Mouse (Mus musculus) limb, embryonic 11.5 days (tissue): ENCODE results near the gene Pitpnm2. TPM values are rescaled to one million over a fixed set of nuclear protein-coding genes. Genes with fewer than 3 reads are reported as not detected.

Source experiments
- ATAC-seq: fragments of 200-750 bp; cut with Nextera tagmentation; 2 replicates; pipeline ENCODE4 v1.8.0; 2017; ENCODE audit warnings: low read depth; ENCODE audit not compliant: insufficient number of reproducible peaks, low FRiP score, low TSS enrichment
- DNase-seq: peaks from one replicate; pipeline ENCODE4 v3.0.0-alpha.2; 2015; ENCODE audit warnings: low spot score
- H3K27ac ChIP-seq: fragments of 300-500 bp; sonication (generic); replicated peaks from 2 replicates; pipeline ENCODE4 v1.5.1; 2014; ENCODE audit warnings: low read depth, mild to moderate bottlenecking, low read length
- H3K27me3 ChIP-seq: fragments of 300-500 bp; sonication (generic); 2 replicates; pipeline ENCODE4 v1.6.1; 2014; ENCODE audit warnings: mild to moderate bottlenecking, low read length, mixed read lengths; ENCODE audit not compliant: control insufficient read depth, insufficient read depth
- H3K36me3 ChIP-seq: fragments of 300-500 bp; sonication (generic); 2 replicates; pipeline ENCODE4 v1.6.1; 2014; ENCODE audit warnings: mild to moderate bottlenecking, low read length, moderate library complexity, mixed read lengths; ENCODE audit not compliant: control insufficient read depth, insufficient read depth
- H3K4me1 ChIP-seq: fragments of 300-500 bp; sonication (generic); 2 replicates; pipeline ENCODE4 v1.6.1; 2014; ENCODE audit warnings: low read length, mixed read lengths; ENCODE audit not compliant: control insufficient read depth, insufficient read depth
- H3K4me2 ChIP-seq: fragments of 300-500 bp; sonication (generic); 2 replicates; pipeline ENCODE4 v1.6.1; 2014; ENCODE audit warnings: low read depth, mild to moderate bottlenecking, moderate library complexity; ENCODE audit not compliant: severe bottlenecking
- H3K4me3 ChIP-seq: fragments of 300-500 bp; sonication (generic); 2 replicates; pipeline ENCODE4 v1.5.1; 2014; ENCODE audit warnings: low read depth, low read length
- H3K9ac ChIP-seq: fragments of 300-500 bp; sonication (generic); 2 replicates; pipeline ENCODE4 v1.6.1; 2014; ENCODE audit warnings: mild to moderate bottlenecking, low read length
- H3K9me3 ChIP-seq: fragments of 300-500 bp; sonication (generic); 2 replicates; pipeline ENCODE4 v1.6.1; 2016; ENCODE audit warnings: low read length; ENCODE audit not compliant: control insufficient read depth
- WGBS: fragments of 180-500 bp; shearing (Covaris S2); extraction: QIAGEN DNeasy Blood & Tissue Kit; methylation state at CpG from one replicate; pipeline ENCODE4 v1.1.7; 2014; 5-methylcytosine and 5-hydroxymethylcytosine counted together
- polyA plus RNA-seq: library from polyadenylated mRNA; unstranded; fragments of >200 nt; fragmentation: Nextera tagmentation; extraction: Ambion mirVana; gene quantifications from 2 replicates; pipeline ENCODE4 v1.2.1, GENCODE M21; 2014

The Pitpnm2 gene
- polyA plus RNA-seq, 1 experiment from 2014 or later, result 3.4 TPM

GRCm38 (mm10) chr5:124159453-124159852 is 90.1 kb downstream of the Pitpnm2 start:
- Histone ChIP-seq H3K9ac (no peak overlapping the region), H3K27me3 (no peaks in the 10 kb centered on the region), H3K4me2 (peak overlapping the region; percentile 7; the same call in 1 of the 2 replicates), H3K36me3 (no peaks in the 10 kb centered on the region), H3K4me3 (no peak overlapping the region), H3K4me1 (peaks cover 23% of the 10 kb centered on the region), H3K27ac (peak overlapping the region; percentile 21; the same call in 1 of the 2 replicates), H3K9me3 (no peaks in the 10 kb centered on the region)
- DNase-seq (no peak), ATAC-seq (no peak)
- WGBS, result 15% methylated on average over 7 of the region's 7 CpGs

- 47% methylated on average over 4 of the region's 4 CpGs for WGBS
Observed at GRCm38 (mm10) chr5:124158305-124158704, 91.3 kb downstream of the Pitpnm2 start.

GRCm38 (mm10) chr5:124155943-124156342 is 93.6 kb downstream of the Pitpnm2 start:
- WGBS, result 90% methylated on average over 5 of the region's 5 CpGs
- no peak for DNase-seq
- no peaks in the 10 kb centered on the region for H3K9me3 ChIP-seq

More at GRCm38 (mm10) chr5:124158305-124158704, 91.3 kb downstream of the Pitpnm2 start:
- H3K4me3 ChIP-seq, result no peak overlapping the region
- H3K9me3 ChIP-seq, result no peaks in the 10 kb centered on the region
- H3K36me3 ChIP-seq, result no peaks in the 10 kb centered on the region
- H3K9ac ChIP-seq, result no peak overlapping the region
- H3K4me2 ChIP-seq, result no peak overlapping the region
- H3K4me1 ChIP-seq, result peaks cover 12% of the 10 kb centered on the region
- H3K27ac ChIP-seq, result no peak overlapping the region
- no peaks in the 10 kb centered on the region for H3K27me3 ChIP-seq
- no peak for ATAC-seq
- DNase-seq, result no peak

DNA sequence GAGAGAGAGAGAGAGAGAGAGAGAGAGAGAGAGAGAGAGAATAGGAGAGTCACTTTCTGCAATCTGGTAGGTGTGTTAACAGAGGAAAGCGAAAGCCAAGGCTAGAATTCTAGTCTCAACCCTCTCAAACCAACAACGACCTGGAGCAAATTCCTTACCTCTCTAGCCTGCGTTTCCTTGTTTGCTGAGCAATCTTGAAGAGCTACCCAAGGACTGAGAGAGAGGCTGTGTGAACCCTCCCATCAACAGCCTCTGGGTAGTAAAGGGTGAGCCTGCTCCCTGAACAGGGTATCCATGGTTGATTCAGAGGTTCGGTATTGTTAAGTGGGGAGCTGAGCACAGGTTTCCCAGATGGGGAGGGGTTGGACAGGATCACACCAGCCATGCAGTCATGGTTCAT is 96.8 kb downstream of the Pitpnm2 start:
- Histone ChIP-seq H3K9me3 (no peaks in the 10 kb centered on the region), H3K9ac (no peak overlapping the region), H3K4me2 (no peak overlapping the region), H3K4me3 (no peak overlapping the region), H3K4me1 (no peaks in the 10 kb centered on the region), H3K27ac (no peak overlapping the region), H3K36me3 (no peaks in the 10 kb centered on the region), H3K27me3 (no peaks in the 10 kb centered on the region)
- ATAC-seq (no peak), DNase-seq (no peak)
- WGBS, result 86% methylated on average over 4 of the region's 4 CpGs

More at GRCm38 (mm10) chr5:124155943-124156342, 93.6 kb downstream of the Pitpnm2 start:
- Histone ChIP-seq H3K4me2 (no peak overlapping the region), H3K27ac (no peak overlapping the region), H3K27me3 (no peaks in the 10 kb centered on the region), H3K4me1 (peaks cover 8% of the 10 kb centered on the region), H3K9ac (no peak overlapping the region), H3K4me3 (no peak overlapping the region), H3K36me3 (no peaks in the 10 kb centered on the region)
- ATAC-seq, result no peak

- 84% methylated on average over 7 of the region's 7 CpGs for WGBS
- no peak for ATAC-seq
- no peaks in the 10 kb centered on the region for H3K27me3 ChIP-seq
Observed at GRCm38 (mm10) chr5:124150895-124151294, 98.7 kb downstream of the Pitpnm2 start.

GRCm38 (mm10) chr5:124149028-124149427 is 100.5 kb downstream of the Pitpnm2 start:
- no peak for DNase-seq
- H3K27me3 ChIP-seq, result no peaks in the 10 kb centered on the region
- no peaks in the 10 kb centered on the region for H3K9me3 ChIP-seq
- H3K36me3 ChIP-seq, result no peaks in the 10 kb centered on the region
- 67% methylated on average over 5 of the region's 5 CpGs for WGBS
- H3K4me3 ChIP-seq, result no peak overlapping the region
- no peak overlapping the region for H3K9ac ChIP-seq
- no peak overlapping the region for H3K27ac ChIP-seq
- H3K4me1 ChIP-seq, result no peaks in the 10 kb centered on the region
- no peak overlapping the region for H3K4me2 ChIP-seq
- no peak for ATAC-seq

More at GRCm38 (mm10) chr5:124150895-124151294, 98.7 kb downstream of the Pitpnm2 start:
- Histone ChIP-seq H3K36me3 (no peaks in the 10 kb centered on the region), H3K9ac (no peak overlapping the region), H3K4me2 (no peak overlapping the region), H3K9me3 (no peaks in the 10 kb centered on the region), H3K27ac (no peak overlapping the region), H3K4me1 (no peaks in the 10 kb centered on the region), H3K4me3 (no peak overlapping the region)
- no peak for DNase-seq

GRCm38 (mm10) chr5:124138066-124138465 is 111.5 kb downstream of the Pitpnm2 start:
- Histone ChIP-seq H3K4me1 (no peaks in the 10 kb centered on the region), H3K27me3 (no peaks in the 10 kb centered on the region), H3K9ac (no peak overlapping the region), H3K36me3 (0 out of 2 replicates have a peak, but pooled peaks cover 2% of the 10 kb centered on the region), H3K4me2 (no peak overlapping the region), H3K4me3 (no peak overlapping the region), H3K27ac (no peak overlapping the region), H3K9me3 (no peaks in the 10 kb centered on the region)
- no peak for DNase-seq
- 86% methylated on average over 7 of the region's 7 CpGs for WGBS
- no peak for ATAC-seq

GRCm38 (mm10) chr5:124134261-124134660 is 115.3 kb downstream of the Pitpnm2 start:
- H3K27ac ChIP-seq, result no peak overlapping the region
- no peak overlapping the region for H3K4me3 ChIP-seq

DNA sequence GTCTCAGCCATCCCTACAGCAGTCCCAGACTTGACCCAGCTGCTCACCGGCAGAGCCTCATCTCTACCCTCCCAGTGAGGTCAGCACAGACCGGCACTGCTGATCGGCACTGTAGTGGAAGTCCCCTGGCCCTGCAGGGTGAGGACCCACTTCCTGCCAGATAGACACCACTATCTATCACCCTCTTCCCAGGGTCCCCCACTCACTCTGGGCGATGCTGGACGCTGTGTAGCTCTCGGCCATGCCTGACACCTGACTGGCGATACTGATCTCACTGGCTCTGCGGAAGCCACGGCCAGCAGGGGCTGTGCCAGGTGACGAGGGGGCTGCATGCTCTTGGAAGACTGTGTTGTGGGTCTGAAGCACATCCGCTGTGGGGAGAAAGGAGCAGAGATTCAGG is 124.5 kb downstream of the Pitpnm2 start:
- WGBS, result 90% methylated on average over 11 of the region's 11 CpGs
- no peak for ATAC-seq

More at GRCm38 (mm10) chr5:124134261-124134660, 115.3 kb downstream of the Pitpnm2 start:
- ATAC-seq, result no peak
- no peaks in the 10 kb centered on the region for H3K4me1 ChIP-seq
- no peaks in the 10 kb centered on the region for H3K27me3 ChIP-seq
- H3K36me3 ChIP-seq, result no peaks in the 10 kb centered on the region
- no peak overlapping the region for H3K4me2 ChIP-seq
- 81% methylated on average over 5 of the region's 5 CpGs for WGBS
- H3K9me3 ChIP-seq, result no peaks in the 10 kb centered on the region
- DNase-seq, result no peak
- no peak overlapping the region for H3K9ac ChIP-seq

More for the DNA sequence above, 124.5 kb downstream of the Pitpnm2 start:
- H3K27me3 ChIP-seq, result no peaks in the 10 kb centered on the region
- H3K4me2 ChIP-seq, result no peak overlapping the region
- H3K27ac ChIP-seq, result no peak overlapping the region
- no peaks in the 10 kb centered on the region for H3K4me1 ChIP-seq
- H3K36me3 ChIP-seq, result peaks cover 11% of the 10 kb centered on the region
- no peak overlapping the region for H3K9ac ChIP-seq
- no peak overlapping the region for H3K4me3 ChIP-seq
- DNase-seq, result no peak
- H3K9me3 ChIP-seq, result no peaks in the 10 kb centered on the region
